Mouse (Mus musculus) hindbrain, embryonic 15.5 days (tissue): ENCODE data around the gene Synm. TPM values are rescaled to one million over a fixed set of nuclear protein-coding genes. Genes with fewer than 3 reads are reported as not detected.

Experiments
- ATAC-seq: fragments of 200-750 bp; cut with Nextera tagmentation; 2 replicates; pipeline ENCODE4 v1.8.0; 2017; ENCODE audit warnings: low read depth, moderate number of reproducible peaks, moderate TSS enrichment; ENCODE audit not compliant: low FRiP score
- H3K27ac ChIP-seq: fragments of 300-500 bp; sonication (generic); replicated peaks from 2 replicates; pipeline ENCODE4 v1.5.1; 2015; ENCODE audit warnings: mild to moderate bottlenecking, inconsistent platforms
- H3K27me3 ChIP-seq: fragments of 300-500 bp; sonication (generic); 2 replicates; pipeline ENCODE4 v1.6.1; 2015; ENCODE audit warnings: control low read depth, inconsistent platforms
- H3K36me3 ChIP-seq: fragments of 300-500 bp; sonication (generic); 2 replicates; pipeline ENCODE4 v1.6.1; 2015; ENCODE audit warnings: control low read depth, inconsistent platforms
- H3K4me1 ChIP-seq: fragments of 300-500 bp; sonication (generic); replicated peaks from 2 replicates; pipeline ENCODE4 v1.6.1; 2015; ENCODE audit warnings: control low read depth, inconsistent platforms
- H3K4me2 ChIP-seq: fragments of 300-500 bp; sonication (generic); 2 replicates; pipeline ENCODE4 v1.6.1; 2015; ENCODE audit warnings: moderate library complexity, mild to moderate bottlenecking, inconsistent platforms
- H3K4me3 ChIP-seq: fragments of 300-500 bp; sonication (generic); 2 replicates; pipeline ENCODE4 v1.5.1; 2015; ENCODE audit warnings: mild to moderate bottlenecking, inconsistent platforms
- H3K9ac ChIP-seq: fragments of 300-500 bp; sonication (generic); 2 replicates; pipeline ENCODE4 v1.6.1; 2015; ENCODE audit warnings: inconsistent platforms
- H3K9me3 ChIP-seq: fragments of 300-500 bp; sonication (generic); 2 replicates; pipeline ENCODE4 v1.6.1; 2016; ENCODE audit warnings: control low read depth, inconsistent platforms
- WGBS: fragments of 180-500 bp; shearing (Covaris S2); methylation state at CpG from one replicate; pipeline ENCODE4 v1.1.7; 2015; 5-methylcytosine and 5-hydroxymethylcytosine counted together
- polyA plus RNA-seq: library from polyadenylated mRNA; unstranded; fragments of >200 nt; fragmentation: Nextera tagmentation; extraction: Ambion mirVana; gene quantifications from 2 replicates; pipeline ENCODE4 v1.2.1, GENCODE M21; 2015

Gene Synm
- 7.1 and 9.2 TPM in 2 replicates for polyA plus RNA-seq

- Histone ChIP-seq H3K9ac (peak within 1 kb of the TSS; percentile 63), H3K9me3 (no peaks in the 10 kb centered on the region), H3K4me1 (peaks cover 14% of the 10 kb centered on the region), H3K27me3 (peaks cover 7% of the 10 kb centered on the region), H3K4me2 (peak within 1 kb of the TSS; percentile 100), H3K4me3 (peak within 1 kb of the TSS; percentile 54), H3K27ac (peak within 1 kb of the TSS; percentile 76), H3K36me3 (no peaks in the 10 kb centered on the region)
- ATAC-seq: peak; percentile 91
- WGBS: 0% methylated on average over 37 of the region's 37 CpGs
Measured at GRCm38 (mm10) chr7:67759629-67759995, at the start of gene Synm. Gene Synm (minus strand): TSS chr7:67759742.

GRCm38 (mm10) chr7:67803857-67804215 lies 44.3 kb upstream of the Synm start:
- WGBS: 13% methylated on average over 13 of the region's 13 CpGs
- H3K36me3 ChIP-seq: no peaks in the 10 kb centered on the region
- H3K9me3 ChIP-seq: no peaks in the 10 kb centered on the region
- H3K27me3 ChIP-seq: no peaks in the 10 kb centered on the region
- H3K9ac ChIP-seq: peak overlapping the region; percentile 32
- peak; percentile 36; the same call in 1 of the 2 replicates for ATAC-seq
- peaks cover 9% of the 10 kb centered on the region; the same call in 1 of the 2 replicates for H3K4me1 ChIP-seq
- peak overlapping the region; percentile 42 for H3K4me3 ChIP-seq
- peak overlapping the region; percentile 90 for H3K4me2 ChIP-seq
- no peak overlapping the region for H3K27ac ChIP-seq

GRCm38 (mm10) chr7:67803015-67803856 lies 43.7 kb upstream of the Synm start:
- Histone ChIP-seq H3K27me3 (no peaks in the 10 kb centered on the region), H3K9me3 (no peaks in the 10 kb centered on the region), H3K4me1 (peaks cover 9% of the 10 kb centered on the region; the same call in 1 of the 2 replicates), H3K27ac (no peak overlapping the region), H3K36me3 (no peaks in the 10 kb centered on the region), H3K9ac (peak overlapping the region; percentile 32), H3K4me2 (peak overlapping the region; percentile 90), H3K4me3 (peak overlapping the region; percentile 42)
- WGBS: 16% methylated on average over 27 of the region's 28 CpGs
- peak; percentile 76 for ATAC-seq

- Histone ChIP-seq H3K4me1 (peaks cover 9% of the 10 kb centered on the region; the same call in 1 of the 2 replicates), H3K9me3 (no peaks in the 10 kb centered on the region), H3K4me3 (no peak overlapping the region), H3K27me3 (no peaks in the 10 kb centered on the region), H3K4me2 (no peak overlapping the region), H3K36me3 (no peaks in the 10 kb centered on the region), H3K9ac (no peak overlapping the region), H3K27ac (no peak overlapping the region)
- no peak for ATAC-seq
- 58% methylated on average over 4 of the region's 4 CpGs for WGBS
Measured at GRCm38 (mm10) chr7:67801022-67801421, 41.5 kb upstream of the Synm start.

- H3K9ac ChIP-seq: no peak overlapping the region
- H3K36me3 ChIP-seq: no peaks in the 10 kb centered on the region
- 88% methylated on average over 6 of the region's 6 CpGs for WGBS
- no peaks in the 10 kb centered on the region for H3K9me3 ChIP-seq
- no peaks in the 10 kb centered on the region for H3K27me3 ChIP-seq
- H3K27ac ChIP-seq: no peak overlapping the region
- no peak overlapping the region for H3K4me2 ChIP-seq
- peaks cover 9% of the 10 kb centered on the region; the same call in 1 of the 2 replicates for H3K4me1 ChIP-seq
- H3K4me3 ChIP-seq: no peak overlapping the region
- no peak for ATAC-seq
Measured at GRCm38 (mm10) chr7:67800547-67800946, 41.0 kb upstream of the Synm start.

GRCm38 (mm10) chr7:67798476-67798875 lies 38.9 kb upstream of the Synm start:
- no peak for ATAC-seq
- H3K36me3 ChIP-seq: no peaks in the 10 kb centered on the region
- H3K27me3 ChIP-seq: no peaks in the 10 kb centered on the region
- no peaks in the 10 kb centered on the region for H3K9me3 ChIP-seq
- no peak overlapping the region for H3K9ac ChIP-seq
- no peak overlapping the region for H3K4me3 ChIP-seq
- 87% methylated on average over 4 of the region's 4 CpGs for WGBS
- 0 out of 2 replicates have a peak, but pooled peaks cover 4% of the 10 kb centered on the region for H3K4me1 ChIP-seq
- no peak overlapping the region for H3K27ac ChIP-seq
- no peak overlapping the region for H3K4me2 ChIP-seq

- ATAC-seq: no peak
- Histone ChIP-seq H3K36me3 (no peaks in the 10 kb centered on the region), H3K4me1 (no peaks in the 10 kb centered on the region), H3K4me2 (no peak overlapping the region), H3K27ac (no peak overlapping the region), H3K27me3 (no peaks in the 10 kb centered on the region), H3K4me3 (no peak overlapping the region), H3K9ac (no peak overlapping the region), H3K9me3 (no peaks in the 10 kb centered on the region)
- WGBS: 48% methylated on average over 8 of the region's 8 CpGs
Measured at GRCm38 (mm10) chr7:67797065-67797464, 37.5 kb upstream of the Synm start.

- H3K27me3 ChIP-seq: no peaks in the 10 kb centered on the region
- H3K27ac ChIP-seq: no peak overlapping the region
- ATAC-seq: no peak
- H3K4me1 ChIP-seq: 0 out of 2 replicates have a peak, but pooled peaks cover 3% of the 10 kb centered on the region
- H3K9ac ChIP-seq: no peak overlapping the region
- no peaks in the 10 kb centered on the region for H3K36me3 ChIP-seq
- H3K4me3 ChIP-seq: no peak overlapping the region
- no peak overlapping the region for H3K4me2 ChIP-seq
- H3K9me3 ChIP-seq: no peaks in the 10 kb centered on the region
- WGBS: 72% methylated on average over 7 of the region's 7 CpGs
Measured at GRCm38 (mm10) chr7:67793449-67793848, 33.9 kb upstream of the Synm start.

- Histone ChIP-seq H3K4me3 (no peak overlapping the region), H3K9ac (no peak overlapping the region), H3K9me3 (no peaks in the 10 kb centered on the region), H3K27ac (no peak overlapping the region), H3K36me3 (no peaks in the 10 kb centered on the region), H3K4me2 (no peak overlapping the region), H3K4me1 (0 out of 2 replicates have a peak, but pooled peaks cover 3% of the 10 kb centered on the region), H3K27me3 (no peaks in the 10 kb centered on the region)
- 60% methylated on average over 7 of the region's 7 CpGs for WGBS
- ATAC-seq: no peak
Measured at GRCm38 (mm10) chr7:67791256-67791655, 31.7 kb upstream of the Synm start.

GRCm38 (mm10) chr7:67788713-67789112 lies 29.2 kb upstream of the Synm start:
- H3K4me2 ChIP-seq: no peak overlapping the region
- no peak for ATAC-seq
- no peaks in the 10 kb centered on the region for H3K36me3 ChIP-seq
- H3K9me3 ChIP-seq: no peaks in the 10 kb centered on the region
- H3K27ac ChIP-seq: no peak overlapping the region
- H3K9ac ChIP-seq: no peak overlapping the region
- no peaks in the 10 kb centered on the region for H3K27me3 ChIP-seq
- no peak overlapping the region for H3K4me3 ChIP-seq
- 16% methylated on average over 10 of the region's 10 CpGs for WGBS
- H3K4me1 ChIP-seq: 0 out of 2 replicates have a peak, but pooled peaks cover 3% of the 10 kb centered on the region

- ATAC-seq: no peak
- Histone ChIP-seq H3K36me3 (no peaks in the 10 kb centered on the region), H3K27ac (no peak overlapping the region), H3K27me3 (no peaks in the 10 kb centered on the region), H3K4me2 (no peak overlapping the region), H3K4me3 (no peak overlapping the region), H3K9me3 (no peaks in the 10 kb centered on the region), H3K9ac (no peak overlapping the region), H3K4me1 (0 out of 2 replicates have a peak, but pooled peaks cover 3% of the 10 kb centered on the region)
- WGBS: 67% methylated on average over 2 of the region's 2 CpGs
Measured at GRCm38 (mm10) chr7:67787861-67788260, 28.3 kb upstream of the Synm start.

GRCm38 (mm10) chr7:67776636-67777305 lies 17.2 kb upstream of the Synm start:
- H3K27me3 ChIP-seq: no peaks in the 10 kb centered on the region
- H3K4me2 ChIP-seq: no peak overlapping the region
- 0 out of 2 replicates have a peak, but pooled peaks cover 2% of the 10 kb centered on the region for H3K4me1 ChIP-seq
- 52% methylated on average over 12 of the region's 12 CpGs for WGBS
- no peak overlapping the region for H3K9ac ChIP-seq
- H3K9me3 ChIP-seq: no peaks in the 10 kb centered on the region
- no peak for ATAC-seq
- H3K36me3 ChIP-seq: no peaks in the 10 kb centered on the region
- no peak overlapping the region for H3K4me3 ChIP-seq
- H3K27ac ChIP-seq: no peak overlapping the region
